Mouse (Mus musculus) C2C12 (cell line): ENCODE data around the gene Borcs5.

Experiments
- CEBPB ChIP-seq: IDR thresholded peaks from one replicate; pipeline ENCODE4 v1.6.1; 2011; ENCODE audit warnings: low read depth, mild to moderate bottlenecking, control low read depth, moderate library complexity
- CTCF ChIP-seq: IDR thresholded peaks from one replicate; pipeline ENCODE4 v1.5.1; 2011; ENCODE audit not compliant: control insufficient read depth, insufficient read depth, insufficient read length
- MAX ChIP-seq: IDR thresholded peaks from one replicate; pipeline ENCODE4 v1.6.1; 2011; ENCODE audit warnings: mild to moderate bottlenecking, control low read depth
- MYOD1 ChIP-seq: IDR thresholded peaks from one replicate; pipeline ENCODE4 v1.6.1; 2011; ENCODE audit warnings: low read depth; ENCODE audit not compliant: control insufficient read depth, insufficient read length
- USF1 ChIP-seq: IDR thresholded peaks from one replicate; pipeline ENCODE4 v1.6.1; 2011; ENCODE audit warnings: low read depth, mild to moderate bottlenecking, control low read depth, moderate library complexity

GRCm38 (mm10) chr6:134718668-134719065 is 79.4 kb downstream of the Borcs5 start:
- TF ChIP-seq MAX (no peak), CTCF (no peak), MYOD1 (no peak), USF1 (no peak), CEBPB (no peak)
